Mouse (Mus musculus): ENCODE results near the gene Mtif3.
A peak's percentile ranks its signal among the peaks of the same experiment; 100 is the strongest.

The Mtif3 gene

DNA sequence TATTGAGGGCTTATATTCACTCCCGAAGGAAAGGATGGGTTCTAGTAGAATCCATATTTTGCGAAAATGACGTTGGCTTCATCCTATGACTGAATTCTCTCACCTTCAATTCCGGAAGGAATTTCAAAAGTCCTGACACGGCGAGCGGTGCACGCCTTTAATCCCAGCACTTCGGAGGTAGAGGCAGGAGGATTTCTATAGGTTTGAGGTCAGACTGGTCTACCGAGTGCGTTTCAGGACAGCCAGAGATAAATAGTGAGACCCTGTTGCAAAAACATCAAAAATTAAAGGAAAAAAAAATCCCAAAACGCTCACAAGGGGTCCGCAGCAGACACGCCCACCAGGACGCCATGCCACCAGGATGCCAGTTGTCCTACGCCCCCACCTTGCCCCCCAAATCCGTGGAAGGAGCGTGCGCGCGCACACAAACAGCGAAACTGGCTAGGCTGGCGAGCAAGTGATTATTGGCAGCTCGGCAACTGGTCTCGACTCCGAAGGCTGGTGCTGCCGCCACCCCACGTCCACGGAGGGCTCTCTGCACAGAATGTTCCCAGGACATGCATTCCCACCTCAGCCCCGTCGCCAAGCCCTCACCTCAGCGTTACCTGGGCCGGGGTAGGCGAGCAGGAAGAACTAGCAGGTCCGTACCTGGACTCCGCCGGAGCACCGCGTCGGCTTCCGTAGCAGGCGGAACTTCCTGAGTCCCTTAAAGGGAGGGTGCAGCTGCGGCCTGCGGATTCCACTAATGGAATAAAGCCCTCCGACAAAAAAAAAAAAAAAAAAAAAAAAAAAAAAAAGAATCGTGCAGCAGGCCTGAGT lies at the start of gene Mtif3:
Gene Mtif3, minus strand, starts transcription at position 683 of the 819 bp plus-strand sequence.
- peak; percentile 73 to 78 for DNase-seq (ENCODE audit: low spot score in 2 of 2)

DNA sequence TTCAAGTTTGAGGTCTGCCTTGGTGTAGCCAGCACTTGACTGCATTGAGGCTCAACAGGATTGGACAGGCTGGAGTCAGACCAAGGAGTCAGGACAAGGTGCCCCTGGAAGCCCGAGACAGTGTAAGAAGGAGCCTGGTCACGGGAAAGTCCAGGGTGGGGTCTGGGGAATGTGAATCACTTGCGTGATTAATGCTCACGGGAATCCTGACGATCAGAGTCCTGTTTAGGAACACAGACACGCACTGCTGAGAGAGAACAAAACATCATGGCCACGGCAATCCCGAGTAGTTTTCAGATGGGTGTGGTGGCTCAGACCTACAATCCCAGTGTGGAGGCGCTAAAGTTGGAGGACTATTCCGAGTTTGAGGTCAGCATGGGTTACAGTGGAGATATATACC lies 47.7 kb upstream of the Mtif3 start:
- DNase-seq (ENCODE audit: low spot score in 2 of 2) = no peak

DNA sequence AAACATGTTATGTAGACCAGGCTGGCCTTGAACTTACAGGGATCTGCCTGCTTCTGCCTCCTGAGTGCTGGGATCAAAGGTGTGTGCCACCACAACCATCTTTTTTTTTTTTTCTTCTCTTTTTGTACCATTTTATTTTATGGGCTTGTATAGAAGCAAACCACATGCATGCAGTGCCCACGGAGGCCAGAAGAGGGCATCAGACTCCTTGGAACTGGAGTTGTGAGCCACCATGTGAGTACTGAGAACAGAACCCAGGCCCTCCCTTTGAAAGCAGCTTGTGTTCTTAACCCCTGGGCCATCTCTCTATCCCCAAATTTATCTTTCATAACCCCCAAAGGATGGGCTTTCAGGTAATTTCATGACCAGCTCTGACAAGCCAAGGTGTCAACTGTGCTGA lies 39.7 kb upstream of the Mtif3 start:
- DNase-seq (ENCODE audit: low spot score in 2 of 2) = no peak

DNA sequence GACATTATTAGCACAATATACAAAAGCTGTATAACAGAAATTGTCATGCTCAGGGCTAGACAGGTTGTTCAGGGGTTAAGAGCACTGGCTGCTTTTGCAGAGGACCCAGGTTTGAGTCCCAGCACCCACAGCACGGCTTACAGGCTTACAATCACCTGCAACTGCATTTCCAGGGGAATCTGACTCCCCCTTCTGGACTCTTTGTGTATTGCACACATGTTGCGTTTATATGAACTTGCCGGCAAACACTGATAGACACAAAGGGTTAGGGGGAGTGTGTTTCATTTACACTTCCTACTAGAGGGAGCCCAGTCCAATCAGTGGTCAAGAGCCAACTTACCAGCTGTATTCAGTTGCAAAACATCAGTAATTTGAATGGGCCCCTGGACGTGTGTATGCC lies 37.7 kb upstream of the Mtif3 start:
- no peak for DNase-seq (ENCODE audit: low spot score in 2 of 2)

DNA sequence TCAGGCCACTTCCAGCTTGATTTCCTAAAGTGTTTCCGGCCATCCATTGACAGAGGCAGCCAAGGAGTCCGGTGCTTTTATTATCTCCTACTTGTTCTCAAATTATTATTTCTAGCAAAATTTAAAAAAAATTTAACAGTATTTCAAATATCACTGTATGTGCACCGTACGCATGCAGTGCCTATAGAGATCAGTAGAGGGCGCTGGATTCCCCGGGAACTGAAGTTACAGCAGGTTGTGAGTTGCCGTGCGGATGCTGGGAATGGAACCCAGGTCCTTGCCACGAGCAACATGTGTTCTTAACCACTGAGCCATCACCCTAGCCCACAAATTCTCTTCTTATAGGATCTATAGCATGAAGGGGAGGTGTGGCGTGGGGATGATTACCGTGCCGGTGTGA lies 35.2 kb upstream of the Mtif3 start:
- DNase-seq (ENCODE audit: low spot score in 2 of 2) = no peak

DNA sequence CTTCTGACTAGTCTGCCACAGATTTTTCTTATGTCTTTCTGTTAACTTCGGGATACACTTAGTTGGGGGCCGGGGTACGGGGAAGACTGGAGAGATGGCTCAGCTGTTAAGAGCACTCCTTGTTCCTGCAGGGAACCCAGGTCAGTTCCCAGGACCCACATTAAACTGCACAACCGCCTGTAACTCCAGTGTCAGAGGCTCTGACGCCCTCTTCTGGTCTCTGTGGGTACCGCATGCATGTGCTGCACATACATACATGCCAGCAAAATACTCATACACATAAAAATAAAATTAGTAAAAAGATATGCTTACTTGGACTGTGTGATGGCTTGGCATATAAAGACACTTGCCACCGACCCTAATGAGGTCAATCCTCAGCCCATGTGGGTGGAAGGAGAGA lies 33.2 kb upstream of the Mtif3 start:
- DNase-seq (ENCODE audit: low spot score in 2 of 2) = no peak

DNA sequence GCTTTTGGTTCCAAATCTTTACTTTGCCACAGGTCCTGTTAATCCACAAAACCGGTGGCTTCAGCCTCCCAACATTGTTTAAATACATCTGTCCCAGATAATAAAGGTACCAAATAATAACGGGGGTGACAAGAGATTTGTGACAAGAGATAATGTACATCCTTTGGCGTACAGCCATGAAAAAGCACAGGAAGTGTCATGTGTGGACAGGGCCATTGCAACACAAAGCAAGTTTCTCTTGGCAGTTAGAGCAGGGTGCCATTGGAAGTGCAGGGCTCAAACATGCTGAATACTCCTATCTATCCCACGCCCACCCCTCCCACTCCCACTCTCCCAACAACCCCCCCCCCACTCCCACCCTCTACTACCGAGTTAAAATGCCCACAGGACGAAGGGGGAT lies 31.4 kb upstream of the Mtif3 start:
- no peak for DNase-seq (ENCODE audit: low spot score in 2 of 2)

DNA sequence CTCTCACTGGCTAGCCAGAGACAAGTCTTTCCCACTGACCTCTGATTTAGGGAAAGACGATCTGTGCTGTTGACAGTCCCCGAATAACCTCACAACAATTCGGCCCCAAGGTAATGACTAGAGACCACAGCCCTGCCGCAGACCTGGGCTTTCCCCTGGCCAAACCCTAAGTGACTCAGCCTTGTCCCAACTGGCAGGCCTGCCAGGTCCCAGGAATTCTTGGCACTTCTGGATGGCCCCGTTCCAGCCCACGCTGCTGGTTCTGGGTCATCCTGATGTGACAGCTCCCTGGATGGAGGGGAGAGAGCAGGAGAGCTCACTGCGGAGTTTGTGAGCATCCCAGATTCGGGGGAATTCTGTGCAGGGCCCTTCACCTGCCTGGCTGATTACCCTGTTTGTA lies 29.9 kb upstream of the Mtif3 start:
- DNase-seq (ENCODE audit: low spot score in 2 of 2) = no peak

DNA sequence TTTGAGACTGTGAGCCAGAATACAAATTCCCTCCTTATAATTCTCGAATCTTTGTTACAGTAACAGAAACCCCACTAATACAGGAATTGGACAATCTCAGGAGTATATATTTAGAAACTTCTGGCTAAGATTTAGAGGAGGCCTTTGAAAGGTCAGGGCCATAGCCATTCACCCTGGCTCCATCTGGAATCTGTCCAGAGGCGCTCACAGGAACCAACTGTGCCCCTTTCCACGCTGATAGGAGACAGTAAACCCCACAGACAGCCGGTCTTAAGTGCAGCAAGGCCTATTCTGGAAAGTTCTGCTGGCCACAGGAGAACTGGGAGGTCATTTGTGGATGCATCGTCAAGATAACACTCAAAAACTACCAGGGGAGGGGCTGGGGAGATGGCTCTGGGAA lies 25.5 kb upstream of the Mtif3 start:
- DNase-seq (ENCODE audit: low spot score in 2 of 2) = no peak

DNA sequence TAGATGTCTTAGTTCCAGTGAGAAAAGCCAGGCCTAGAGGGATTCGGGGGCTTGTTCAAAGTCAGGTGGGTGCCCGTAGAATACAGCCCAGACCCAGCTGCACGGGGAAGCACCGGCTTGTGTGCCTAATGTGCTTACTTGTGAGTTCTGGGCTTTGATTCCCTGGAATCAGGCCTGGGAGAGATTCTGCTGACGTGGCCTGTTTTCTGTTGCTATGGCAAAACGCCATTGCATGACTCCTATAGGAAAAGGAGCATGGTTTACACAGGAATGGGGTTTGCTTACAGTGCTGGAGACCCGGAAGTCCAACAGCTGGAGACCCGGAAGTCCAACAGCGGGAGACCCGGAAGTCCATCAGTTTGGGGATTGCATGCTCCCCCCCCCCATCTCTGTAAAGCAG lies 24.0 kb upstream of the Mtif3 start:
- DNase-seq (ENCODE audit: low spot score in 2 of 2) = no peak

DNA sequence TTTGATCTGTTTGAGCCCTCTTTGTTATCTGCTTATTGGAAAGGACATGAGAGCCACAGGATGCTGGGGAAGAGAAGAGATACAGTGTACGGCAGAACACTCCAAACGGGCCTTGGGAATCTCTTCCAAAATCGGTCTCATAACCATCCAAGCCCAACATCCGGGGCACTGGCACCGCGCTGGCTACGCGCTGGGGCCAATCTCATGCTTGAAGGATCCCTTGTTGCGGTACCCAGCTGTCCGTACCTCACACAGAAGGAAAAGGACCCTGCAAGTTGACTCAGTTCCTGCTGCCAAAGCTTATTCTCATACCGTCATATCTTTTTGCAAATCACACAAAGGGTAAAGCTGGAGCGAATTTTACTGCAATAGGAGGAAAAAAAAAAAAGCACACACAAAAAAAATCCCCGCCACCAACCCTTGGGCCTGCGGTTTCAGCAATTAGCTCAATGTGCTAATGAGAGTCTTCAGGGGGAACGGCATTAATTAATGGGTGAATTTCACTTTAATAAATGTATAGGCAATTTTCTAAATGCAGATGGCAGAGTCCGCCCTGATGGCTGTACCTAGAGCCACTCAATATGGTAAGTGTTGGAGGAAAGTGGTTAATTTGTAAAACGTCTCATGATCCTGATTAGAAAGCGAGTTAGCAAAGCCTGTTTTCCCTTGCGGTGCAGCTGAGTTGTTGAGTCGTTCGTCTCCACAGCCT lies 22.3 kb upstream of the Mtif3 start:
- DNase-seq (ENCODE audit: low spot score in 2 of 2) = no peak

DNA sequence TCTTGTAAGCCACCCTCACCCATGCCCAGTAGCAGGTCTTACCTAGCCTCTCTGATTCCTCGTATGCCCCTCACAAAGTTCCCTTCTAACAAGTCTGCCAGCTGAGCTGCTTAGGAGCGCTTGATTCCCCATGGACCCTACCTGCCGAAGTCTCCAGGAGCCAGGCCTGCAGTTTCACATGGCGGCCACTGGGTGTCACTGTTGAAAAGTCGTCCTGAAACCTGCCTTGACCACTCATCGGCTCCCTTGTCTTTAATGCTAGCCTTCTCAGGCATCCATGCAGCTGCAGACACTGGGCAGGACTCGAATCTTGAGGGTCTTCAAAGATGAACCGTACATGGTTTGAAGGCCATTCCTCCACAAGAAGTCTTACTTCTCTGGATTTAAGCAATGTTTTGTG lies 19.6 kb upstream of the Mtif3 start:
- DNase-seq (ENCODE audit: low spot score in 2 of 2) = peak; percentile 19 to 23

DNA sequence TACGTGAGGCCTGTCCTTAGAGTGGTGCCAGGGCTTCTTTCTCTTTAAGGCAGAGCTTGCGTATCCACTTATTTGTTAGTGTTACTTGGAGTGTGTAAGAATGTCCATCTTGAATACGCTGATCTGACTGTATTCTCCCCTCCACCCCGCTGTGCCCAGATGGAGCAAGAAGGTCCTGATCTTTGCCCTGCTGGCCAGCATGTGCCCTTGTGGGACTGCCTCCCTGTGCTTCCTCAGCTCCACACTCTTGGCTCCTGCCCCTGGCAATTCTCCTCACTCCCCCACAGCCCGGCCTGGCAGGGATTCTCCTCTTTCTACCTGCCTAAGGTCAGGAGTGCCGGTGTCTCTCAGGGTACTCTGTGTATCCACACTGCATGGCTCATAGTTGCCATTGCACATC lies 17.8 kb upstream of the Mtif3 start:
- DNase-seq (ENCODE audit: low spot score in 2 of 2) = no peak

DNA sequence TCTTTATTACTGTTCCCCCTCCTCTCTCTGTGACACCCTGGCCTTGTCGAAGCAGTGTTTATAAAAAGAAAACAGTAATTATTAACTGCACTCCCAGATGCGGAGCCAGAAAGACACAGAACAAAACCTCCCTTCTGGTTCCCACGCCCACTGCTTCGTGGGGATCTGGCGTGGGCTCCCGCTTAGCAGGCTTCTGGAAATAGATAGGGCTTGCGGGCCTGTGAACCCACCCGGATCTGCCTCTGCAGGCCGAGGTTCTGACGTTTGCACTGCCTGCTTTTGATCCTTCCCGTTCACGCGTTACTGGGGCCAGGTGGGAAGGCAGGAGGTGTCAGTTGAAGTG lies 11.2 kb upstream of the Mtif3 start:
- no peak for DNase-seq (ENCODE audit: low spot score in 2 of 2)

DNA sequence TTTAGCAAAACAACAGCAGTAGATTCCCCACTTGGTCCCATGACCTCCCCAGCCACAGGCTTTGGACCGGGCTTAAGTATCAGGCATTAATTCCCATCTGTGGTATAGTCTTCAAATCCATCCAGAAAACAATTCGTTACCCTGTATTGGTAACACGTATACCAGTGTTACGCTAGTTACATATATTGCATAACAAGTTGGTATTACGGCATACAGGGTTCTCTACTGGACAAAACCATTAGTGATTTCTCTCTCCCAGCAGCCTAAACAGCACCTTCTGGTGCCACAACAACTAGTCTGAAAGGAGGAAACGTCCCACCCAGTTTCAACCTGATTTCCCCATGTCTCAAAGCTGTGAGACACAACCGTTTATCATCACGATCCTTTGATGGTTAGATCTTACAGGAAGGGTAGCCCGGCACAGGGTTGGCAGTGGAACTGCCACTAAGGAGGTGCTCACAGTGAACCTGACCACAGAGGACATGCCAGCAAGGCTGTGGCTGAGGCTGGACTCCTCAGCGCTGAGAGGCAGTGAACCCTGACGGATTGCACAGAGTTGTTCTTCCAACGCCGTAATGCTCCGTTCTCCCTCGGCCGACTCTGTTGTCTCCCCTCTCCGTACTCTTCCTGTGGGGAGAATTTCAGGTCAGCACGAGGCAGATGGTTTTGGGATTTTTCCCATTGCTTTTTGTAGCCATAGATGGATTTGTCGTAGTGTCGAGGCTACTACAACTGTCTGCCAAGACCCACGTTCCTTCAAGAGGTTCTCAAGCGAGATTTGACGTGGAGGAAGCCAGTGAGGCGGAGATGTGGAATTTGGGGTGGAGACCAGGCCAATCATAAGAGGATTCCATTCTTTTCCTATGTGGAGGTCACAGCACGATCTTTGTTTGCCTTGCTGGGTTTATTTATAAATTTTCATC lies 10.5 kb upstream of the Mtif3 start:
- no peak for DNase-seq (ENCODE audit: low spot score in 2 of 2)

DNA sequence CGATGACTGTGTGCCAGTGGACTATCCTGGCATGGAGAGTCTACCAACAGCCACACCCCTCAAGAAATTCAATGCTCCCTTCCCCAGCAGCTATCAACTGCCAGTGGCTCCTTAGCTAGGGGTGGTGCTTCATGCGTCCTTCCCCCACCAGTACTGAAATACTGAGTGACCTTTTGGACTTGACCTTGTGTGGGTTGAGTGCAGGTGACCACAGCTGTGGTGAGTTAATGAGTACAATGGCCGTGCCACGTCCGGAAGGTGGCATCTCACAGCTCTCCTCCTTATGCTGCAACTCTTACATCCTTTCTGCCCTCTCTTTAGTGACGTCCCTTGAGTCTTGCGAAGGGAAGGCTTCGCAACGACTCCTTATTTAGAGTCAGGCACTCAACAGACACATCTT lies 9.8 kb upstream of the Mtif3 start:
- no peak for DNase-seq (ENCODE audit: low spot score in 2 of 2)

DNA sequence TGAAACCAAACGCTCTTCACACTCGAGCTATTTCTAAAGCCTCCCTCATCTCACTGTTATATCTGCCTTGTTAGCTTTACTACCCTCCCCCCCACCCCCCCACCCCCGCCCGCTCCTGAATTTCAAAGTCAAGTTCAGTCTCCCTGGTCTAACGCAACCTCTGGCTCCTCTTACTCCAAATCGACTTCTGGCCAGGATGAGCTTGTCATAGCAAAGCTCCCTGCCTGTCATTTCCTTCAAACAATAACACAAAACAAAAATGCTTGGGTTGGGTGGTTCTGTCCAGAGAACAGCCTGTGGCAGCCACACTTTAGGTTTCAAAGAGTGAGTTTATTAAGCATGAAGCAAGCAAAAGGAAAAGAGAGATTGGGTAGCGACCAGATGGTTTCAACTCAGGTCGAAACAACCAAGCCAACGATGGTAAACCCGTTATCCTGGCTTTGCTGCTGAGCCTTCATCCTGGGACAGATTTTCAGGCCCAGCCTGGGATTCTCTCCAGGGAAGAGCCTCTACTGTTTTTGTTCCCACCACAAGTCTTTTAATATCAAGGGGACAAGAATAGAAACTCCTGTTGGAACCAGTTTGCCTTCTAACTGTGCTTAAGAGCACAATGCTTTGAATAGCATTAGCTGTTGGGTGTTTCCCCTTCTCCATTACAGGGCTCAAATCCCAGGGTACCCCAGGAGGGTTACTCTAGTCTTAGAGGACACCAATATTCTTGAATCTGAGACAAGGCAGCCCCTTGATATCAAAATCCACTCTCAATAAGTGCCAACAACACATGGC lies 8.4 kb upstream of the Mtif3 start:
- DNase-seq (ENCODE audit: low spot score in 2 of 2) = no peak

DNA sequence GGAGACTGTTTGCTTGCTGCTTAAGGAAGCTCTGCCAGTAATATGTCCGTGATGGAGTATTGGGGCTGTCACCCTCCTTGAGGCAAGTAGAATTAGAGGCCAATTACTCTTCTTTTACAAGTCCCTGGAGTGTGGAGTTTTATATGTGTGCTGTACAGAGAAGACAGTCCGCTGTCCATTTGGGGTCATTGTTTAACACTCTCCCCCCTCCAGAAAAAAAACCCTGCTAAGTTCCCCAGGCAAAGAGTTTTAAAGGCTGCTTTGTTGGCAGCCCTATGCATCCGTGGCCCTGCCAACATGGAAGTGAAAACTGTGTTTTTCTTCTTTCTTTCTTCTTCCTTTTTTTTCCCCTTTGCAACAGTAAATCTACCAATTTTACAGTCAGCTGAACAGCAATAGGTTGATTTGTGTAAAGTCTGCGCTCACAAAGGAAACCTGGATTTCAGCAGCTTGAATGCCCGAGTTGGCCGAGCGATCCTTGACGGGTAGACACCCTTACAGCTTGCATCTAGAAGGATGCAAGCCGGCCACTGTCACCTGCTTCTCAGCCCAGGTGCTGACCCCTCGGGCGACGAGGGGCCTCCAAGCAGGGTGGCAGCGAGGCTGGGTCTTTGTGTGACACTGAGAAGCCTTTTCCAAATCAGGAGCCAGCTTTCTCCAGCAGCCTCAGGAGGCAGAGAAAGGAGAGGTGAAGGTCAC lies 5.2 kb upstream of the Mtif3 start:
- DNase-seq (ENCODE audit: low spot score in 2 of 2) = no peak

DNA sequence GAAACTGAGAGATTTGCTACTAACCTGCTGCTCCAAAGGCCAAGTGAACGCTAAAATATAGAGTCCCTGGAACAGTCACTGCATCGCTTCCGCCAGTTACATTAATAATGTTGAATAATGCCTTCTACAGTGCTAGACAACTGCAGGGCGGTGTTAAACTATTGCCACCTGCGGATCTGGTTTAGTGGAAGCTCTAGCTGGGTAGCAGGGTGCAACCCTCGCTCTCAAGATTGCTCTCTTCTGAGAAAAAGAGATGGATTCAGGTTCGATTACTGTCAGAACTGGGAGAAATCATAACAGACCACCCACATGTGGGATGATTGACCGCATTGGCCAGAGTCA lies 308 bp upstream of the Mtif3 start:
- no peak for DNase-seq (ENCODE audit: low spot score in 2 of 2)

DNA sequence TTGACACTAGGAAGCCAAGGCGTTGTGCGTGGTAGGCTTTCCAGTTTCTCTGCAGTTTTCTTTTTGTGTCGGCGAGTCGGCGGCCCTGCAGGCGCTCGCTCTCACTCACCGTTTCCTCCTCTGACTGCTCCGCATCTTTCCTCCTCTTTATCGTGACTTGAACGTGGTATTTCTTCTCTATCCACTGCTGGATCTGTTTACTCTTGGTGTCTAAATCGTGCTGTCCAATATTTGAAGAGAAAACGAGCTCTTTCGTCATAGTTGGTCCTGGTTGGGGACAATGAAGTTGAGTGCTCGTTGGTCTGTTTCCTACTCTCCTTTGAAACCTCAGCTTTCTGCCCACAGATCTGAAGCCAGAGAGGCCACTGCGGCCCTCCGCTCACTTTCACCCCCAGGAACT lies 6.9 kb downstream of the Mtif3 start:
- no peak for DNase-seq (ENCODE audit: low spot score in 2 of 2)

DNA sequence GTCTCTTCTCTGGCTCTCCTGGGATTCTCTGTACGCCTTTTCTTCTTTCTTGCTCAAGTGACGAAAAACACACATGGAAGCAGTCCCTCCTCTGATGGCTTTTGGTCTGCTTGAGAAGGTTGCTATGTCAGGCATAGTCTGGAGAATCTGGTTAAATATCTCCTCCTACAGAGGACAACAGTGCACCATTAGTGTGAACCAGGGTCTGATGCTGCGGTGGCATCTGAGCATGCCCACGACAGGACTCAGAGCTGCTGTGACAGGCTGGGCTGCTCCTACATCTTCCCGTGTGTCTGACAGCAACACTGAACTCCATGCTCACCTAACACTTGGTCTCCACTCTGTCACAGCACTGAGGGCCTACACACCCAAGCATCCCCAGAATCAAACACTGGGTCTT lies 7.9 kb downstream of the Mtif3 start:
- no peak for DNase-seq (ENCODE audit: low spot score in 2 of 2)
